Mouse (Mus musculus): ENCODE data around the gene Ccl24. TPM values are rescaled to one million over a fixed set of nuclear protein-coding genes. Genes with fewer than 3 reads are reported as not detected.

The Ccl24 gene
- polyA plus RNA-seq, 1 experiment from 2014 or later: 0.84 TPM

DNA sequence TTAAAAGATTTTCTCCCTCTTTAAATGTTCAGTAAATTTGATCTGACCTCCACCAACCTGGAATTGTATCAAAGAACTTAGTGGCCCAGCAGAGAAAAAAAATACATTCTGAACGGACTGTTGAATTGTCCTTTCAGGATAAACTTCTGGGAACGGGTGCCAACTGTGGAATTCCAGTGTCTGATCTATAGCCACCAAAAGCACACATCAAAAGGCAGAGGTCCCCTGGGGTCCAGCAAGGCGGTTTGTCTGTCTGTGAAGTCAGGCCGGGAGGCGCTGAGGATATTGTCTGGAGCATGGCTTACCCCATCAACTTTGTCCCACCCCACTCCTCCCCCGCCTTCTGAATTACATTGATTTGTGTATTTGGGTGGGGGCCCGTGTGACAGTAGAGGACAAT is 44.9 kb downstream of the Ccl24 start:
- Histone ChIP-seq H3K9me3 (ENCODE audit: low read length) (no peaks in the 10 kb centered on the region), H3K4me2 (replicated peaks; ENCODE audit: low read depth, low read length) (no peak overlapping the region), H3K9ac (replicated peaks; ENCODE audit: low read depth) (no peak overlapping the region), H3K4me1 (ENCODE audit: insufficient read depth, low read depth, low read length) (peaks cover 10% of the 10 kb centered on the region; the same call in 1 of the 2 replicates), H3K27ac (ENCODE audit: low read length) (no peak overlapping the region), H3K4me3 (ENCODE audit: low read depth, low read length) (no peak overlapping the region), H3K36me3 (ENCODE audit: insufficient read depth, low read length) (no peaks in the 10 kb centered on the region), H3K27me3 (replicated peaks; ENCODE audit: insufficient read depth, low read length) (no peaks in the 10 kb centered on the region)
- ATAC-seq: no peak
- DNase-seq (ENCODE audit: low spot score): no peak
- no peak for TF ChIP-seq EP300 (IDR thresholded peaks at IDR 0.05)
- no peak for TF ChIP-seq CTCF (IDR thresholded peaks at IDR 0.05)
- WGBS: 29% methylated on average over 7 of the region's 7 CpGs

DNA sequence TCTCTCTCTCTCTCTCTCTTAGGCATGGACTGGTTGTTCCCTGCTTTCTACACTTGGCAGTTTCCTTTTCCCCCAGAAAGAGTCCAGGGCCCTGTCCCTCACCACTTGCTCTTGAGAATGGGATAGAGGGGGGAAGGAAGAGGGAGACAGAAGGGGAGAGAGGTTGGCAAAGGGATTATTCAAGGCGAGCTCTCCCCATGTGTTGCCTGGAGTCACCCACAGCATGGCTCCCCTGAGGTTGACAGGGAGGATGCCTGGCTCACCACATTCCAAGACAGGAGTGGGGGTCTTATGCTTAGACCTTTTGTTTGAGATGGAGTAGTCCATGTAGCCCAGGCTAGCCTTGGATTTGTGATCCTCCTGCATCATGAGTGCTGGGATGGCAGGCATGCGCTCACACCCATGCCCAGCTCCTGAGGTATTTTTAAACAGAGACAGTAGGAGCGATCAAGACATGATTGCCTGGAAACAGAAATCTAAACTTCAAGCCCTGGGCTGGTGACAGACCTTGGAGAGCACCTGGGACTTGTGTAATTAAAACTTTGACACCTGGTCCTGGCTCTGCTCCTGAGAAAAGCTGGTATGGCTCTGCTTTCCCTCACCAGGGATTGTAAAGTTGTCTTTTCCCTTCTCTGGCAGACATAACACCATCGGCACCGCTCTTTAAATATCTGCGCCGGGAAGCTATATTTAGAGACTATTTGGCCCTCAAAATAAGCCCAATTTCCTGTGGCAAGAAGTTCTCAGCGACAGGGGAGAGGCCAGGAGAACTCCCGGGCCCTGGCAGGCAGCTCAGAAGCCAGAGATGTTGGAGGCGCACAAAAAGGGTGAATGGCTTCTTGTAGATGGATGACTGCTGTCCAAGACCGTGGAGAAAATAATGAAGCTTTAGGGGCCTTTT is 47.9 kb downstream of the Ccl24 start:
- ATAC-seq (peak; percentile 16; the same call in 1 of the 2 replicates), DNase-seq (ENCODE audit: low spot score) (no peak)
- no peaks in the 10 kb centered on the region for H3K36me3 ChIP-seq (ENCODE audit: insufficient read depth, low read length)
- 0 out of 2 replicates have a peak overlapping the region, but pooled peaks have one; percentile 14 for H3K4me2 ChIP-seq (replicated peaks; ENCODE audit: low read depth, low read length)
- peaks cover 6% of the 10 kb centered on the region; the same call in 1 of the 2 replicates for H3K4me1 ChIP-seq (ENCODE audit: insufficient read depth, low read depth, low read length)
- H3K27ac ChIP-seq (ENCODE audit: low read length): peak overlapping the region; percentile 61
- no peak overlapping the region for H3K4me3 ChIP-seq (ENCODE audit: low read depth, low read length)
- 41% methylated on average over 11 of the region's 11 CpGs for WGBS
- H3K9me3 ChIP-seq (ENCODE audit: low read length): no peaks in the 10 kb centered on the region
- H3K9ac ChIP-seq (replicated peaks; ENCODE audit: low read depth): no peak overlapping the region
- TF ChIP-seq CTCF (IDR thresholded peaks at IDR 0.05) (no peak), EP300 (IDR thresholded peaks at IDR 0.05) (no peak; the same call in 1 of the 2 replicates)
- no peaks in the 10 kb centered on the region for H3K27me3 ChIP-seq (replicated peaks; ENCODE audit: insufficient read depth, low read length)

DNA sequence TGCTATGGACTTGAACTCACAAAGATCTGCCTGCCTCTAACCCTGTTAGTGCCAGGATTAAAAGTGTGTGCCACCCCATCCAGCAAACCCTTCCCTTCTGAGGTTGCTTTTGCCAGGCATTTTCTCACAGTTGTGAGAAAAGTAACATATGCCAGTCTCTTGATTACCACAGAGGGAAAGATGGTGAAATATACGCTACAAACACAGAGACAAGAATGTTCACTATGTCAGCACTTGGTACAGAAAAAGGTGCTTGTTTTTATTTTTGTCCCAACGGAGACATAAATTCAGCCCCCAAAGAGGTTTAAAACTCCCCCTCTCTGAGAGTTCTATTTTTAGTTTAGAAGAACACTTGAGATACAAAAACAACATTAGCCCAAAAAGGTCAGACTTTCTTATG is 48.8 kb downstream of the Ccl24 start:
- peaks cover 6% of the 10 kb centered on the region; the same call in 1 of the 2 replicates for H3K4me1 ChIP-seq (ENCODE audit: insufficient read depth, low read depth, low read length)
- H3K4me3 ChIP-seq (ENCODE audit: low read depth, low read length): no peak overlapping the region
- no peaks in the 10 kb centered on the region for H3K27me3 ChIP-seq (replicated peaks; ENCODE audit: insufficient read depth, low read length)
- H3K9ac ChIP-seq (replicated peaks; ENCODE audit: low read depth): no peak overlapping the region
- DNase-seq (ENCODE audit: low spot score) (peak; percentile 69), ATAC-seq (no peak)
- no peak overlapping the region for H3K4me2 ChIP-seq (replicated peaks; ENCODE audit: low read depth, low read length)
- WGBS: 47% methylated on average over 2 of the region's 2 CpGs
- TF ChIP-seq EP300 (IDR thresholded peaks at IDR 0.05) (0 out of 2 replicates have a peak, but pooled peaks have one; percentile 42), CTCF (IDR thresholded peaks at IDR 0.05) (no peak)
- H3K27ac ChIP-seq (ENCODE audit: low read length): peak overlapping the region; percentile 61; the same call in 1 of the 2 replicates
- no peaks in the 10 kb centered on the region for H3K9me3 ChIP-seq (ENCODE audit: low read length)
- no peaks in the 10 kb centered on the region for H3K36me3 ChIP-seq (ENCODE audit: insufficient read depth, low read length)

DNA sequence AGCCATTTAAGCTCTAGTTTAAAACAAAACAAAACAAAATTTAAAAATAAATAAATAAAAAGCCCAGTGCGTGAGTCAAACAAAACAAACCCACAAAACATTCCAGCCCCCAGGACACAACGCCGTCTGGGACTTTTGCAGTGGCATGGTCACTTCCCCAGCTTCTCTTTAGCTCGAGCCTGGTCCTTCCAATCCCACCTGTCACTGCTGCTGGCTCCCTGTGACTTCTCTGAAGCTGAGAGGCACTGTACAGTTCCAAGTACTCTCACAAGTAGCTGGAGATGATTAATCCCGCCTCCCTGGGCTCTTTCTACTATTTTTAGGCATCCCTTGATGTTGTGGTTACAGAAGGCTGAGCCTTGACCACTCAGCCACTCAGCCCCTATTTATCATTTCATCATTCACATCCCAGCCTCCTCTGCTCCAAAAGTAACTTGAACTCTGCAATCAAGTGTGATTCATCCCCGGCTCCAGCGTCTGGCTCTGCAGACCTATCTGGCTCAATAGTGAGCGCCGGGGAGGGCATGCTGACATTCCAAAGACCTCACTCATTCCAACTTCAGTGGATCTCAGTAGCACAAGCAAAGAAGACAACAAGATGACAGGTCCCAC is 50.6 kb downstream of the Ccl24 start:
- Histone ChIP-seq H3K4me3 (ENCODE audit: low read depth, low read length) (no peak overlapping the region), H3K36me3 (ENCODE audit: insufficient read depth, low read length) (no peaks in the 10 kb centered on the region), H3K27me3 (replicated peaks; ENCODE audit: insufficient read depth, low read length) (no peaks in the 10 kb centered on the region), H3K9ac (replicated peaks; ENCODE audit: low read depth) (no peak overlapping the region), H3K27ac (ENCODE audit: low read length) (no peak overlapping the region), H3K9me3 (ENCODE audit: low read length) (no peaks in the 10 kb centered on the region), H3K4me1 (ENCODE audit: insufficient read depth, low read depth, low read length) (peaks cover 6% of the 10 kb centered on the region; the same call in 1 of the 2 replicates), H3K4me2 (replicated peaks; ENCODE audit: low read depth, low read length) (no peak overlapping the region)
- WGBS: 52% methylated on average over 9 of the region's 9 CpGs
- DNase-seq (ENCODE audit: low spot score): peak; percentile 83
- peak; percentile 83 for ATAC-seq
- TF ChIP-seq CTCF (IDR thresholded peaks at IDR 0.05): no peak
- no peak for TF ChIP-seq EP300 (IDR thresholded peaks at IDR 0.05)

Other genes with a start within 250 kb of the Ccl24 start
- not detected in 2 replicates for gene Fkbp6, start 223.0 kb downstream of the Ccl24 start, polyA plus RNA-seq (2015; fragmentation: Nextera tagmentation; extraction: Ambion mirVana)
- not detected in 2 replicates for gene Trim50, start 219.8 kb downstream of the Ccl24 start, polyA plus RNA-seq (2015; fragmentation: Nextera tagmentation; extraction: Ambion mirVana)
- 13.5 and 13.6 TPM in 2 replicates for gene Nsun5, start 203.1 kb downstream of the Ccl24 start, polyA plus RNA-seq (2015; fragmentation: Nextera tagmentation; extraction: Ambion mirVana)
- gene Pom121, start 178.5 kb downstream of the Ccl24 start, polyA plus RNA-seq (2015; fragmentation: Nextera tagmentation; extraction: Ambion mirVana): 3.9 and 4.7 TPM in 2 replicates
- gene Hip1, start 27.9 kb downstream of the Ccl24 start, polyA plus RNA-seq (2015; fragmentation: Nextera tagmentation; extraction: Ambion mirVana): 17.7 and 20.8 TPM in 2 replicates
- not detected in 2 replicates for gene Ccl26, start 9.5 kb downstream of the Ccl24 start, polyA plus RNA-seq (2015; fragmentation: Nextera tagmentation; extraction: Ambion mirVana)
- gene Rhbdd2, start 59.6 kb upstream of the Ccl24 start, polyA plus RNA-seq (2015; fragmentation: Nextera tagmentation; extraction: Ambion mirVana): 24.7 and 25.8 TPM in 2 replicates
- 130 and 135 TPM in 2 replicates for gene Por, start 97.0 kb upstream of the Ccl24 start, polyA plus RNA-seq (2015; fragmentation: Nextera tagmentation; extraction: Ambion mirVana)
- 44.0 and 45.2 TPM in 2 replicates for gene Tmem120a, start 171.4 kb upstream of the Ccl24 start, polyA plus RNA-seq (2015; fragmentation: Nextera tagmentation; extraction: Ambion mirVana)
- 1.7 TPM in 2 replicates for gene Styxl1, start 205.3 kb upstream of the Ccl24 start, polyA plus RNA-seq (2015; fragmentation: Nextera tagmentation; extraction: Ambion mirVana)
- gene Mdh2, start 205.4 kb upstream of the Ccl24 start, polyA plus RNA-seq (2015; fragmentation: Nextera tagmentation; extraction: Ambion mirVana): 281 and 302 TPM in 2 replicates
- 0.05 TPM in 1 of 2 replicates, not detected in the other for gene Srrm3, start 233.8 kb upstream of the Ccl24 start, polyA plus RNA-seq (2015; fragmentation: Nextera tagmentation; extraction: Ambion mirVana)